In the genomic region with DNA sequence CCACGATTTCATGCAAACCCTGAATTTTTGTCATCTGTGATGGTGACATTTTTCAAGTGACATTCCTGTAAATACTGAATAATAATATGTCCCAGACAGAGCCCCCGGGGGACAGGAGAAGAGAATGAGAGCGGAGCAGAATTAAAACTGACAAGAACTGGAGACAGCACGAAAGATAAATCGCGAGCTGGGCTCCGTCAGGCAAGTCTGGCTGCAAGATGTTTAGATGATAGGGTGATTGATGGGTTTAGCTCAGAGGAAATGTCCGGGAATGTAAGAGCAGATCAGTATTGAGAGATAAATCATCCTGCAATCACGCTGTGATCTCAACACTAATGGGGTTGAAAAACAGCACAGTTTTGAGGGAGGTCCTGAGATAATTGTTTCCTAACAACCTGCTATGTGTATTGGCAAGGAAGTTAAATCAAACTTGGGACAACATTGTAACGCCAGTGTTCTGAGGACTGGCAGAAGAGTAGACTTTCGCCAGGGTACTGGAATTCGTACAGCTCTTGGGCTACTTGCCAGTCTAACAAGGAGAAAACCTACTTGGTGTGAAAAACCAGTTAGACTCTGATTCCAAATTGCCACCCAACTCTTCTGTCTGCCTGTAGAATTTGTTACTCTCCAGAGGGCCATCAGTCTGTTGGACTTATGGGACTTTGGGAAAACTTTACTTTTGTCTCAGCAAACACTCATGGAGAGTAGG, we compare ENCODE assay signal across 15 mouse cellular contexts.
DNase-seq lines count a peak whose midpoint lies in the region; ATAC-seq and TF ChIP-seq lines count a peak whose summit lies in the region.
"Had no signal": no experiment of that assay in that cellular context is flagged by ENCODE, and none has a peak within 500 bp of the region (broad histone marks: within the 10 kb centered on the region; RNA-seq: fewer than 3 reads in every experiment).

No protein-coding gene starts in this region.

- no peaks in the 10 kb centered on the region for H3K36me3 ChIP-seq in intestine, embryonic 14.5 days (ENCODE audit: control insufficient read depth, insufficient read depth, low read length)
- H3K36me3 ChIP-seq in intestine, postnatal 0 days (ENCODE audit: control insufficient read depth, insufficient read depth) = no peaks in the 10 kb centered on the region
- no peaks in the 10 kb centered on the region for H3K36me3 ChIP-seq in embryonic facial prominence, embryonic 14.5 days (ENCODE audit: control insufficient read depth, insufficient read depth, low read length)
- H3K36me3 ChIP-seq in forebrain, embryonic 12.5 days (replicated peaks) = no peaks in the 10 kb centered on the region
- H3K36me3 ChIP-seq: heart, embryonic 15.5 days; limb, embryonic 15.5 days had no signal

- peak overlapping the region; percentile 23; the same call in 1 of the 2 replicates for H3K4me2 ChIP-seq in intestine, embryonic 14.5 days (ENCODE audit: low read length)
- no peak overlapping the region for H3K4me2 ChIP-seq in intestine, postnatal 0 days (replicated peaks; ENCODE audit: low read depth)
- no peak overlapping the region; the same call in 1 of the 2 replicates for H3K4me2 ChIP-seq in embryonic facial prominence, embryonic 14.5 days (ENCODE audit: low read depth, low read length)
- H3K4me2 ChIP-seq in forebrain, embryonic 12.5 days = no peak overlapping the region
- H3K4me2 ChIP-seq: heart, embryonic 15.5 days; limb, embryonic 15.5 days had no signal

- DNase-seq in intestine, embryonic 14.5 days (ENCODE audit: low spot score) = no peak
- DNase-seq in embryo, embryonic 10 days (ENCODE audit: low spot score) = peak; percentile 72
- DNase-seq in embryonic facial prominence, embryonic 14.5 days (ENCODE audit: low spot score) = peak; percentile 34
- DNase-seq in kidney, postnatal 25 days = peak; percentile 26 to 42
- DNase-seq in cerebellum, adult 11 months = no peak
- no peak for DNase-seq in thymus, postnatal 14 days
- DNase-seq: lung, postnatal 36 days; right cerebral cortex, postnatal 14 days had no signal

- no peak overlapping the region for H3K27ac ChIP-seq in intestine, embryonic 14.5 days (ENCODE audit: low read depth)
- no peak overlapping the region for H3K27ac ChIP-seq in intestine, postnatal 0 days (ENCODE audit: low read depth, low read length)
- H3K27ac ChIP-seq in embryonic facial prominence, embryonic 14.5 days (replicated peaks; ENCODE audit: low read depth, low read length) = no peak overlapping the region
- H3K27ac ChIP-seq in forebrain, embryonic 12.5 days = no peak overlapping the region
- H3K27ac ChIP-seq: heart, embryonic 15.5 days; limb, embryonic 15.5 days; stomach, postnatal 0 days had no signal

- H3K9ac ChIP-seq in intestine, embryonic 14.5 days (ENCODE audit: low read length) = no peak overlapping the region
- no peak overlapping the region for H3K9ac ChIP-seq in intestine, postnatal 0 days (ENCODE audit: low read depth, low read length)
- H3K9ac ChIP-seq in embryonic facial prominence, embryonic 14.5 days (ENCODE audit: low read depth, low read length) = no peak overlapping the region
- H3K9ac ChIP-seq in forebrain, embryonic 12.5 days = no peak overlapping the region
- H3K9ac ChIP-seq: heart, embryonic 15.5 days; limb, embryonic 15.5 days had no signal

- peaks cover 7% of the 10 kb centered on the region for H3K4me1 ChIP-seq in intestine, embryonic 14.5 days (replicated peaks; ENCODE audit: control insufficient read depth, insufficient read depth, low read length)
- no peaks in the 10 kb centered on the region for H3K4me1 ChIP-seq in intestine, postnatal 0 days (replicated peaks; ENCODE audit: control insufficient read depth, insufficient read depth, low read length)
- H3K4me1 ChIP-seq in embryonic facial prominence, embryonic 14.5 days (ENCODE audit: control insufficient read depth, insufficient read depth, low read length) = no peaks in the 10 kb centered on the region
- no peaks in the 10 kb centered on the region for H3K4me1 ChIP-seq in forebrain, embryonic 12.5 days
- H3K4me1 ChIP-seq: heart, embryonic 15.5 days; limb, embryonic 15.5 days had no signal

- H3K9me3 ChIP-seq in intestine, embryonic 14.5 days (ENCODE audit: control insufficient read depth, low read length) = no peaks in the 10 kb centered on the region
- no peaks in the 10 kb centered on the region for H3K9me3 ChIP-seq in intestine, postnatal 0 days (ENCODE audit: control insufficient read depth)
- H3K9me3 ChIP-seq in embryonic facial prominence, embryonic 14.5 days (ENCODE audit: control insufficient read depth, low read length) = no peaks in the 10 kb centered on the region
- H3K9me3 ChIP-seq in forebrain, embryonic 12.5 days = no peaks in the 10 kb centered on the region
- H3K9me3 ChIP-seq: heart, embryonic 15.5 days; limb, embryonic 15.5 days had no signal

- WGBS in intestine, embryonic 14.5 days = 21% methylated on average over 12 of the region's 12 CpGs
- WGBS in intestine, postnatal 0 days = 39% methylated on average over 12 of the region's 12 CpGs
- WGBS in embryonic facial prominence, embryonic 14.5 days = 42% methylated on average over 12 of the region's 12 CpGs
- WGBS in forebrain, embryonic 12.5 days = 84% methylated on average over 12 of the region's 12 CpGs

- no peaks in the 10 kb centered on the region for H3K27me3 ChIP-seq in intestine, embryonic 14.5 days (replicated peaks; ENCODE audit: control insufficient read depth, insufficient read depth, low read length)
- no peaks in the 10 kb centered on the region for H3K27me3 ChIP-seq in intestine, postnatal 0 days (replicated peaks; ENCODE audit: control insufficient read depth, insufficient read depth, low read length)
- H3K27me3 ChIP-seq in embryonic facial prominence, embryonic 14.5 days (replicated peaks; ENCODE audit: control insufficient read depth, insufficient read depth, low read length) = no peaks in the 10 kb centered on the region
- H3K27me3 ChIP-seq in forebrain, embryonic 12.5 days = no peaks in the 10 kb centered on the region
- H3K27me3 ChIP-seq: CH12.LX; heart, embryonic 15.5 days had no signal

- TF ChIP-seq CTCF in intestine, postnatal 0 days (IDR thresholded peaks at IDR 0.05; ENCODE audit: low read depth) = no peak

- H3K4me3 ChIP-seq in intestine, embryonic 14.5 days (ENCODE audit: low read depth, low read length) = no peak overlapping the region
- no peak overlapping the region for H3K4me3 ChIP-seq in intestine, postnatal 0 days (ENCODE audit: low read depth, low read length)
- H3K4me3 ChIP-seq in embryonic facial prominence, embryonic 14.5 days (ENCODE audit: low read depth, low read length) = no peak overlapping the region
- H3K4me3 ChIP-seq in forebrain, embryonic 12.5 days (replicated peaks) = no peak overlapping the region
- H3K4me3 ChIP-seq: heart, embryonic 15.5 days; limb, embryonic 15.5 days had no signal

- no peak for ATAC-seq in intestine, embryonic 14.5 days (replicated peaks; ENCODE audit: low FRiP score, low TSS enrichment, low read depth)
- ATAC-seq in intestine, postnatal 0 days = no peak
- ATAC-seq in embryonic facial prominence, embryonic 14.5 days (ENCODE audit: low read depth) = no peak
- no peak for ATAC-seq in forebrain, embryonic 12.5 days (ENCODE audit: low FRiP score)
- ATAC-seq: forebrain, embryonic 14.5 days had no signal

Comparison
In these comparisons a context has a peak if more than half of its experiments do, and no peak if none do; other contexts are left out.
1. DNase-seq: peak in embryo, embryonic 10 days (single experiment), embryonic facial prominence, embryonic 14.5 days (single experiment) and kidney, postnatal 25 days (2 of 2); none in intestine, embryonic 14.5 days (single experiment), cerebellum, adult 11 months (single experiment) and thymus, postnatal 14 days (single experiment).